Mouse (Mus musculus) layer of hippocampus, adult 18-20 months (tissue): ENCODE results near the gene Nlrp3. TPM values are rescaled to one million over a fixed set of nuclear protein-coding genes. Genes with fewer than 3 reads are reported as not detected.

ENCODE experiments used
- DNase-seq, 2 experiments: peaks; one replicate each; pipeline ENCODE4 v3.0.0; 2022; ENCODE audit warnings: low spot score in 2 of 2
- total RNA-seq, 2 experiments: library from RNA; stranded (reverse); gene quantifications; 2 replicates each; pipeline ENCODE4 v1.2.3; 2021

Gene Nlrp3
- total RNA-seq, 2 experiments from 2014 or later: 0.79 to 0.92 TPM

- DNase-seq: no peak
These were observed 70.3 kb downstream of the Nlrp3 start for GRCm38 (mm10) chr11:59611646-59612045.

GRCm38 (mm10) chr11:59614120-59614519 is 72.8 kb downstream of the Nlrp3 start:
- peak; percentile 21 to 60 for DNase-seq

Other genes starting within 250 kb of the Nlrp3 start
- 1 to 10 TPM; 3.5 to 4.1 TPM for gene Wnt9a, start 234.6 kb upstream of the Nlrp3 start, total RNA-seq
- gene Prss38, start 165.9 kb upstream of the Nlrp3 start, total RNA-seq: not detected
- 10 to 100 TPM; 24.9 TPM for gene Jmjd4, start 91.5 kb upstream of the Nlrp3 start, total RNA-seq
- 100 to 1,000 TPM; 359 to 367 TPM for gene Snap47, start 90.4 kb upstream of the Nlrp3 start, total RNA-seq
- gene Zfp867, start 69.1 kb upstream of the Nlrp3 start, total RNA-seq: 1 to 10 TPM; 2.4 to 2.5 TPM
- gene Zkscan17, start 14.8 kb upstream of the Nlrp3 start, total RNA-seq: 1 to 10 TPM; 6.5 to 6.6 TPM
- not detected for gene Olfr222, start 34.7 kb downstream of the Nlrp3 start, total RNA-seq
- not detected for gene Olfr223, start 51.7 kb downstream of the Nlrp3 start, total RNA-seq
- 100 to 1,000 TPM; 283 to 287 TPM for gene Mprip, start 119.7 kb downstream of the Nlrp3 start, total RNA-seq
- gene Pld6, start 246.1 kb downstream of the Nlrp3 start, total RNA-seq: under 1 TPM; 0.35 to 0.61 TPM